Mouse (Mus musculus): ENCODE measurements around the gene Gm20388. TPM values are rescaled to one million over a fixed set of nuclear protein-coding genes. Genes with fewer than 3 reads are reported as not detected.

Gene Gm20388
- polyA plus RNA-seq, 1 experiment from 2014 or later = 47.1 TPM

DNA sequence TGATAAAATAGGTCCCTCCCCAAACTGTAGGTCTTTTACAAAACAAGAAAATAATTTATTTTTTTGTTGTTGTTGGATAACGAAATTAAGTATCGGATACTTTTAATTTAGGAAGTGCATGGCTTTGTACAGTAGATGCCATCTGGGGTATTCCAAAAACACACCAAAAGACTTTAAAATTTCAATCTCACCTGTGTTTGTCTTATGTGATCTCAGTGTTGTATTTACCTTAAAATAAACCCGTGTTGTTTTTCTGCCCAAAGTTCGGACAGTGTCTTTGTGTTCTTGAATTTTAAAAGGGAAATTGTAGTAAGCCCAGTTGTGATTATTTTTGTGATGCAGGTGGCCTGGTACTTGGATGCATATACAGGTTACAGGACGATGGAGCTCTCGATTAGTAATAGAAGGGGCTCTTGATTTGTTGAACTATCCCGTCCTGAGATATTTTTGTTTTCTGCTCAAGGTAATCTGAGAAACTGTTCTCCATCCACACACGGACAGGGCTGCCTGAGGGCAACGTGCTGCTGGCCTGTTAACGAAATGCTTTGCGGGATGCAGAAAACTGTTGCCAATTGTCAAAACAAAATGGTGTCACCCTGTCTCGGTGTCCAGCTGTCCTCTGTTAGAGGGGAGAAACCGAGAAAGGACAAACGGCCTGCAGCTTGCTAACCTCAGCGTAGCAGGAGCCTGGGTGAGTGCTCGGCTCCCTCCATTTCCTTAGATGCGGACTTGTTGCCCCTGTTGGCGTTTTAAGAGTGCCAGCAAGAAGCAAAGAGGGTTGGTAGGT, 1208.2 kb downstream of the Gm20388 start:
- WGBS (ENCODE audit: missing documents) = 15% methylated on average over 18 of the region's 18 CpGs
- Histone ChIP-seq H3K4me3 (ENCODE audit: inconsistent target) (no peak overlapping the region), H3K79me2 (ENCODE audit: inconsistent target) (no peaks in the 10 kb centered on the region), H3K36me3 (ENCODE audit: inconsistent target) (no peaks in the 10 kb centered on the region), H3K27ac (no peak overlapping the region)

DNA sequence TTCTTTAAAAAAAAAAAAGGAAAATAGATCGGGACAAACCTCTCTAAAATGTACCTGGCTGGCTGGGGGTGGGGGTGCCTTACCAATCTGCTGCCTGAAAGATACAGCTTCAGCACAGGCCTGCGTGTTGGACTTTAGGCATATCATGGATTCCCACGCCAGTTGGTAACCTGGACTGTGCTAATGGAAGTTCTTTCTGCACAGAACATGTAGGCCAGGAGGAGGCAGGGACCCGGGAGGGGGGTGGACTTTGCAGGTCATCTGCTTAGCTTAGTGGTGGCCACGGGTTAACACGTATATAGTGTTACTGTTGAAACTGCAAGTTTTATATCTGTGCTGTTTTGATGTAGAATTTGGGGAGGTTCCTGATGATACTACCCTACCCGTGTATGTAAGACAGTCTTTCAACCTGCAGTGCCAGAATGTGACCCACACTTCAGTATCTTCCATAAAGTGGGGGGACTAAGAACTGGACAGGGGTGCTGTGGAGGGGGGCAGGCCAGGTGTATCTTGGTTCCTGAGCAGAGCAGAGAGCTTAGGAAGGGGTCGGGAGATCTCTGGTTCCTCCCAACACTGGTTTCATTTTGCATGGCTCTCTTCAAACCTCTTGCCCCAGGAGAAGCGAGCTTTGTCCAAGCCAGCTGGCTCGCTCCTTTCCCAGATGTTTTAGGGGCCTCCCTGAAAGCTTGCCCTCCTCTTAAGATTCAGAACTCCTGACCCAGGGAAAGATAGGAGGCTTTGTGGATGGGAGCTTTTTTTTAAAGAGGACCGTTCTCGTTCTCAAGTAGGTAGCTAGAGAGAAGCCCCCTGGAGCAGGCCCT, 1209.2 kb downstream of the Gm20388 start:
- 50% methylated on average over 12 of the region's 12 CpGs for WGBS (ENCODE audit: missing documents)
- Histone ChIP-seq H3K4me3 (ENCODE audit: inconsistent target) (no peak overlapping the region), H3K27ac (no peak overlapping the region), H3K79me2 (ENCODE audit: inconsistent target) (no peaks in the 10 kb centered on the region), H3K36me3 (ENCODE audit: inconsistent target) (no peaks in the 10 kb centered on the region)

DNA sequence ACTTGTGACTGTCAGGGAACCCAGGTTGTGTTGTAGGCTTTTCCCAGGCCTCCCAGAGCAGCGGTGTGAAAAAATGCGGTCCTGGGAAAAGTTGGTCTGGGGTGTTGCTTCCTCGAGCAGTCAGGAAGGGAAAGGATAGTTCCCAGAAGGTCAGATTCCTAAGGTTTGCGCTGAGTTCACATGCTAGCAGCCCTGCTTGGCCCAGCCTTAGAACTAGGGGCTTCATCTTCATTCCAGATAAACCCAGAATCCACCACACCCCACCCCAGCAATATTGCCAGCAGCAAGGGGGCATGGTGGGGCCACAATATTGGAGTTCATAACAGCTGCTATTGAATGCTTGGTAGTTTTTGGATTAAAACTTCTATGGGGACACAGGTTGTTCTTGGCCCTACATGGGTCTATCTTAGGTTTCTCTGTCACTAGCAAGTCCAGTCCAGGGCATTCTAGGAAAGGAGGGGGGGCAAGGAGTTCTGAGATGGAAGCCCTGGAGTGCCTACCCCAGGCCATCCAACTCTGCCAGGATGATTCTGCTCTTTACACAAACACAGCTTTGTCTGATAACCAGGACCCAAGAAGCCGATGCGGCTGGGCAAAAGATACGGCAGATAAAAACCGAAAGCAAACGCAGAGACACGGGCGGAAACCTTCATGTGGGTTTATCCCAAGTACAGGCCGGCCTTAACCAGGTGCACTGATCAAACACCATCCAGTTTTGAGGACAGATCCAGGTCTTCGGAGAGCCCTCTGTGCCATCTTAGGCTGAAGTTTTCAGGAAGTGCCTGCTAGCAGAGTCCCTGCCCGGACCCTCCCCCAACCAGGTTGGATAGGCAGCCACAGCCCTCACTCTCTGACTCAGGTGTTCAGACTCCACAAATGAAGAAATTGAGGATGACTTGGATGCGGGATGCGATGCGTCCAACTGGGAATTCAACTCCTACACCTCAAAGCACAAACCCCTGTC, 1210.1 kb downstream of the Gm20388 start:
- Histone ChIP-seq H3K27ac (no peak overlapping the region), H3K4me3 (ENCODE audit: inconsistent target) (no peak overlapping the region), H3K79me2 (ENCODE audit: inconsistent target) (no peaks in the 10 kb centered on the region), H3K36me3 (ENCODE audit: inconsistent target) (no peaks in the 10 kb centered on the region)
- WGBS (ENCODE audit: missing documents) = 28% methylated on average over 17 of the region's 17 CpGs

DNA sequence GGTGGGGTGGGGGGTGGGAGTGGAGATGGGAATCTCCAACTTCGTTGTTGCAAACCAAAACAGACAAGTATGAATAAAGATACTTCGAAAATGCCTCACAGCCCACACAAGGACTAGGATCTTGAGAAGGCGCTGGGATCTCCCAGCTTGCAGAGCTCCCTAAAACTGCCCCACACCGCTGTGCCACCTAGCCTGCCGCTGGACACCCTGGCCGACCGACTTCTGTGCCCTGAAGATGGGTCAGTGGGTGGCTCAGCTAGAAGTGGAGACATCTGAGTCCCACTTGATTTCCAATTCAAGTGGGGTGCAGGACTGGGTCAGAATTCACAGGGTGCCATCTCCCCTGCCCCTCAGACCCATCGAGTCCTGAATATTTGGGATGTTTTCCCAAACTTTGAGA, 1211.1 kb downstream of the Gm20388 start:
- Histone ChIP-seq H3K79me2 (ENCODE audit: inconsistent target) (no peaks in the 10 kb centered on the region), H3K36me3 (ENCODE audit: inconsistent target) (no peaks in the 10 kb centered on the region), H3K4me3 (ENCODE audit: inconsistent target) (no peak overlapping the region), H3K27ac (no peak overlapping the region)
- 53% methylated on average over 8 of the region's 8 CpGs for WGBS (ENCODE audit: missing documents)

DNA sequence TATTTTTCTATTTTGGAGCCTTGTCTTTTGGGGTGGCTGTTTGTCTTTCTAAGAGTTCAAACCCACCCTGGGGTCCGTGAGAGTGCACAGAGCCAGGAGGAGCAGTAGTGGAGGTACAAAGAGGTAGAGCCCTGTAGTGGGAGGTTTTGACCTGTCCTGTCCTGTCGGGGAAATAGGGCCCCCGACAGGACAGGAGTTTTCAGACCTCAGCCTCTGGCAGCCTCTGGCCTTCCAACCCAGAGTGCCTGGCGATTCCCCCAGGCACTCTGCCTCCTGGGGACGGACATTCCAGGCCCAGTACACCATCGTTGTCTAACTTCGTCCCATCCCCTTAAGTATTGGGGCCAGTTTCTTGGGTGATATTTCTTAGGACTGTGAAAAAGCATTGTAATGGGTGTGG, 1211.7 kb downstream of the Gm20388 start:
- 71% methylated on average over 7 of the region's 7 CpGs for WGBS (ENCODE audit: missing documents)
- no peak overlapping the region for H3K27ac ChIP-seq
- no peak overlapping the region for H3K4me3 ChIP-seq (ENCODE audit: inconsistent target)
- no peaks in the 10 kb centered on the region for H3K36me3 ChIP-seq (ENCODE audit: inconsistent target)
- no peaks in the 10 kb centered on the region for H3K79me2 ChIP-seq (ENCODE audit: inconsistent target)

DNA sequence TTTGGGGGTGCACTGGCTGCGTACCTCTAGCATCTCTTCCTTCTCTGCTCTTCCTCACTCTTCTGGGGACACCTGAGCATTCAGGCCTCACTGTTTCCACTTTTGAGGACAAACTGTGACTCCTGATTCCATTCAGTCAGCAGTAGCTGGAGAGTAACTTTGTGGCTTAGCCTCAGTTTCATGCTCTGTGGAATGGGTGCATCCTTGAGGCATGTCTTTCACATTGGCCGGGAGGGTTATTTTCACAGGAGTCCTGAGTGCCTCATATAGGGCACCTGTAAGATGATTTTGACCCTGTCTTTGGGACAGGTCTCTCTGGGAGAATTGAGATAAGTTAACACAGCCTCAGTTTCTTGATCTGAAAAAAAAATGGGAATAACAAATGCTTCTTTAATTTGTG, 1212.5 kb downstream of the Gm20388 start:
- Histone ChIP-seq H3K4me3 (ENCODE audit: inconsistent target) (no peak overlapping the region), H3K36me3 (ENCODE audit: inconsistent target) (no peaks in the 10 kb centered on the region), H3K27ac (no peak overlapping the region), H3K79me2 (ENCODE audit: inconsistent target) (no peaks in the 10 kb centered on the region)
- WGBS (ENCODE audit: missing documents) = 100% methylated on average over 2 of the region's 2 CpGs

DNA sequence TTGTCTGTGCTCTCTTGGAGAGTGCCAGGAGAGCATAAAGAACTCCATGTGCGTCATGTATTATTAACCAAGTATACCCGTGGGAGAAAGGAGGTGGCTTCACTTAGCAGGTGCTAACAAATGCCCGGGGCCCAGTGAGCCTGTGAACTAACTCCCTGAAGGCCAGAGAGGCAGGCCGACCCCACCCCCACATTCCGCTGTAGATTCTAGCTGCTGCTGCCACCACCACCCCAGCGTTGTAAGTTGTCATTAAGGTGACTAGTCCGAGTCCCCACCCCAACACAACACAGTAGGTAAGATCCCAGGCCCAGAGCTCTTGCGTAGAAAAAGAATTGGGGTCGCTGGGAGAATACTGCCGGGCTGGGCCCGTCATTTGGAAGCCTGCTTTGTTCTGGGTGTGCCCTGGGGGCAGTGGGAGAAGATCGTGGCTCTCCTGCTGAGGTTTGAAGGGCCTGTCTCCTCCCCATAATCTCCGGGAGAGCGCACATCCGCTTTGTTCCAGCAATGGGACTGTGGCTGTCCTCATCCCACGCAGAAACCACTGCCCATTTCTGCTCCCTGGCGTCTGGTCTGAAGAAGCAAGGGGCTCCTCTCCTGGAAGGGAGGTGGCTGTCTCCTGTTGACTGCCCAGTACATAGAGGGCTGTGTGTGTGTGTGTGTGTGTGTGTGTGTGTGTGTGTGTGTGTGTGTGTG, 1214.1 kb downstream of the Gm20388 start:
- no peak overlapping the region for H3K4me3 ChIP-seq (ENCODE audit: inconsistent target)
- H3K36me3 ChIP-seq (ENCODE audit: inconsistent target) = no peaks in the 10 kb centered on the region
- H3K79me2 ChIP-seq (ENCODE audit: inconsistent target) = no peaks in the 10 kb centered on the region
- WGBS (ENCODE audit: missing documents) = 15% methylated on average over 17 of the region's 17 CpGs
- H3K27ac ChIP-seq = no peak overlapping the region

DNA sequence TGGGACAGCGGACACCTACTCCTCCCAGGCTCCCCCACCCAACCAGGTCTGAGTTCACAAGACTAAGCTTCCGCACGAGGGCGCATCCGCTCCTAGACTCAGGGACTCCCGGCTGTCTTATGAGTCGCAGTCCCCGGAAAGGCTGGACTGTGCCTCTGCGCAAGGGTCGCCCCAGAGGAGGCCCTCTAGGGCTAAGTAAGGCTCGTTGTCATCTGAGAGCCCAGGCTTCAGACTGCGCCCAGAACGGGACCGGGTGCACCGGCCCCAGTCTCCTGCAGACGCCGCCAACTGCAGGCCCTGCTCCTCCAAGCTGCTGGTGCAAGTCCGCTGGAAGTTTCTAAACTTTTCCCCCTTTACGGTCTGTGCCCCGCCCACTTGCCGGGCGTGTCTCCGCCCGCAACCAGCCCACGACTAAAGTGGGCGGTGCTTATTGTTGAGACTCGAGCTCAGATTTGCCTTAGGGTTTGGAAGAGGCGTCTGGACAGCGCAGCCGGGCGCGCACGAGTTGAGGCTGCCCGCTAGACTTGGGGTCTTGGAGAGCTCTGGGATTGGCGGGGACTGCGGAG, 1214.8 kb downstream of the Gm20388 start:
- no peaks in the 10 kb centered on the region for H3K79me2 ChIP-seq (ENCODE audit: inconsistent target)
- H3K27ac ChIP-seq = no peak overlapping the region
- H3K36me3 ChIP-seq (ENCODE audit: inconsistent target) = no peaks in the 10 kb centered on the region
- H3K4me3 ChIP-seq (ENCODE audit: inconsistent target) = no peak overlapping the region
- WGBS (ENCODE audit: missing documents) = 6% methylated on average over 35 of the region's 36 CpGs

DNA sequence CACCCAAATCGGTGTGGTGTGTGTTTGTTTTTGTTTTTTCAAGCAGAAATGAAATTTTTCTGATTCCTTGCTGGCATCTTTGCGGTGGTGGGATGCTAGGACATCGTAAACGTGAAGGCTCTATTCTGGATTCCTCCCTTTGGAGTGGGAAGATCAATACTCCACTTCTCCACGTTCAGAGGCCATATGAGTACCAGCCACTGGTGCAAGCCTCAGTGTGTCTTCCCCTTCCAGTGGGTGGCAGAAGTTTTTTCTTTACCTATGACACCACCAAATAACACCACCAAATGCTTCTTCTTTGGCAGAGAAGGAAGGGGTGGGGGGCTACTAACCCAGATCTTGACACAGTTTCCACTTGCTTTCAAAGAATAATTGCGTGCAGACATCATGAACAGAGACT, 1215.5 kb downstream of the Gm20388 start:
- H3K27ac ChIP-seq = no peak overlapping the region
- WGBS (ENCODE audit: missing documents) = 20% methylated on average over 6 of the region's 6 CpGs
- H3K4me3 ChIP-seq (ENCODE audit: inconsistent target) = no peak overlapping the region
- H3K79me2 ChIP-seq (ENCODE audit: inconsistent target) = no peaks in the 10 kb centered on the region
- no peaks in the 10 kb centered on the region for H3K36me3 ChIP-seq (ENCODE audit: inconsistent target)

DNA sequence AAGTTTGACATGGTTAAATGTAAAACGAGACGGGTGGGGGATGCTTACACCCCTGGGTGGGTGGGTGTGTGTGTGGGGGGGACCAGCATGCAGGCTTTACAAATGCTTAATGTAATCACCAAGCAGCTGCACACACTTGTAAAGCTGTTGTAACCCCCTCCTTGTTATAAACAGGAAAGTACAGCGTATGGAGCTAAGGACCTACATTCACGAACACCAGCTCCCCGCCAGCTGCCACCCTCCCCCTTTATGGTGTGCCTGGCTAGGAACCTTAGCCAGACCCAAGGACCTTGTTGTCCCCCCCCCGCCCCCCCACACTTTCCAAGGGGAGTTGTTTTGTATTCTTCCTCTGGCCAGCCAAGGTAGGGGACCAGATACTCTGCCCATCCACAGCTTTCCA, 1216.1 kb downstream of the Gm20388 start:
- H3K79me2 ChIP-seq (ENCODE audit: inconsistent target) = no peaks in the 10 kb centered on the region
- no peak overlapping the region for H3K4me3 ChIP-seq (ENCODE audit: inconsistent target)
- WGBS (ENCODE audit: missing documents) = 28% methylated on average over 5 of the region's 6 CpGs
- no peaks in the 10 kb centered on the region for H3K36me3 ChIP-seq (ENCODE audit: inconsistent target)
- no peak overlapping the region for H3K27ac ChIP-seq

DNA sequence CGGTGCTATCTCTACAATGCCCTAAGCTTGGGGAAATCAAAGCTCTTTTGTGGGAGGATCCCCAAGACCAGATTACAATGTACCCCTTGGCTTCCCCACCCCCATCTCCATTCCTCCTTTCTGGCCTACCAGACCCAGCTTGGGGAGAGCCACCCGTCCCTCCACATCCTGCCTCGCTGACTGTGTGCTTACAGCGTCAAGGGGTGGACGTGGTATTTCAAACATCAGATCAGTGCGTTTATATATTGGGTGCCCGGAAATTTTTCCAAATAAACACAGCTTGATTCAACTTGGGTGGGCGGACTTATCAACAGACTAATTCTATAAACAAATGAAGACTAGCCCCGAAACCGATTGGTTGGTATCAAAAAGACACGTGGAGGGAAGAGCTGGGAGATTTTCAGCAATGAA, 1216.7 kb downstream of the Gm20388 start:
- 13% methylated on average over 11 of the region's 11 CpGs for WGBS (ENCODE audit: missing documents)
- no peaks in the 10 kb centered on the region for H3K36me3 ChIP-seq (ENCODE audit: inconsistent target)
- no peak overlapping the region for H3K27ac ChIP-seq
- no peak overlapping the region for H3K4me3 ChIP-seq (ENCODE audit: inconsistent target)
- H3K79me2 ChIP-seq (ENCODE audit: inconsistent target) = no peaks in the 10 kb centered on the region

DNA sequence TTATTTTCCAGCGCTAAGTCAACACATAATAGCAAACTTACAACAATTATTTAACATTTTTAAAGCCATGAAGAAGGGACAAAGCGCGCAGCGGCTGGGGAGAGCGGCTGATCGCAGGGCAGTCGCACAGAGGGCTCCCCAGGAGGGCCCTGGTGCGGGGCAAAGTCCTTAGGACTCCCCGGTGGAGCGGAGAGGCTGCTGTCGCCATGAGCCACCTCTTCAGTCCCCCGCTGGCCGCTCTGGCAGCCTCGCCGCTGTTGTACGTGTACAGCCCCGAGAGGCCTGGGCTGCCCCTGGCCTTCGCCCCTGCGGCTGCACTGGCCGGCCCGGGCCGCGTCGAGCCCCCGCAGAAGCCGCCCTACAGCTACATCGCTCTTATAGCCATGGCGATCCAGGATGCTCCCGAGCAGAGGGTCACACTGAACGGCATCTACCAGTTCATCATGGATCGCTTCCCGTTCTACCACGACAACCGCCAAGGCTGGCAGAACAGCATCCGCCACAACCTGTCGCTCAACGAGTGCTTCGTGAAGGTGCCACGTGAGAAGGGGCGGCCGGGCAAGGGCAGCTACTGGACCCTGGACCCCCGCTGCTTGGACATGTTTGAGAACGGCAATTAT, 1217.2 kb downstream of the Gm20388 start, which contains the start of gene Foxl1:
Gene Foxl1, plus strand, starts transcription at position 185 of the 620 bp plus-strand sequence.
- no peaks in the 10 kb centered on the region for H3K79me2 ChIP-seq (ENCODE audit: inconsistent target)
- H3K27ac ChIP-seq = no peak within 1 kb of the TSS
- 7% methylated on average over 43 of the region's 43 CpGs for WGBS (ENCODE audit: missing documents)
- H3K4me3 ChIP-seq (ENCODE audit: inconsistent target) = no peak within 1 kb of the TSS
- H3K36me3 ChIP-seq (ENCODE audit: inconsistent target) = no peaks in the 10 kb centered on the region

DNA sequence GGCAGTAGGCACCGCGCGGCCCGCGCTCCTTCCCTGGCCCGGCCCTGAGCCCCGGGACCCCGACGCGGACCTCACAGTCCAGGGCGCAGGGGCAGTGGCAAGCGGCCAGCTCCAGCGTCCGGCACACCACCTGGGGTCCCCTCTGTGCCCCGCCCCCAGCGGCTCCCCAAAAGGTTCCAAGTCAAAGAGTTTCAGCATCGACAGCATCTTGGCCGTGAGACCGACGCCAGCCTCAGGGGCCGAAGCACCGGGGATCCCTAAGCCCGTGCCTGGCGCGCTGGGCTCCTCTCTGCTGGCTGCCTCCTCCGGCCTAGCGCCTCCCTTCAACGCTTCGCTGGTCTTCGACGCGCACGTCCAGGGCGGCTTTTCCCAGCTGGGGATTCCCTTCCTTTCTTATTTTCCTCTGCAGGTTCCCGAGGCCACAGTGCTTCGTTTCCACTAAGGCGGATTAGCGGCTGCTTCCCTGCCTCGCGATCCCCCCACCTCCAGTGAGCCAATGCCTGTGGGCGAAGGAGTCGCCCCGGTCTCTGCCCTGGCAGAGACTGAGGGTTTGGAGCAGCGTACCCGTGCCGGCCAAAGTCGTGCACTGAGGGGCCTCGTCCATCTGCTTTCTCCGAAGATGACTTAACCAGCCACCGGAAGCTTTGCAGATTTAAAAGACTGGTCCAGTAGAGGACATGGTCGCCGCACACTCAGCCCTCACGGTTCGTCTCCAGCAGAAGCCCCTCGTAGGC, 1218.1 kb downstream of the Gm20388 start:
- H3K36me3 ChIP-seq (ENCODE audit: inconsistent target) = no peaks in the 10 kb centered on the region
- H3K79me2 ChIP-seq (ENCODE audit: inconsistent target) = no peaks in the 10 kb centered on the region
- 7% methylated on average over 54 of the region's 55 CpGs for WGBS (ENCODE audit: missing documents)
- no peak overlapping the region for H3K27ac ChIP-seq
- no peak overlapping the region for H3K4me3 ChIP-seq (ENCODE audit: inconsistent target)

All from macrophage (primary cell).